Mouse (Mus musculus): ENCODE data around the gene Sv2a. TPM values are rescaled to one million over a fixed set of nuclear protein-coding genes. Genes with fewer than 3 reads are reported as not detected.
A peak's percentile ranks its signal among the peaks of the same experiment; 100 is the strongest.
"Not testable (repeated sequence)": the region's sequence is repeated elsewhere in the genome, so short reads cannot be mapped to it uniquely, and the experiment has no call there.

The Sv2a gene
- total RNA-seq, 4 experiments from 2014 or later, result 1.6 to 7.0 (median 4.2) TPM

DNA sequence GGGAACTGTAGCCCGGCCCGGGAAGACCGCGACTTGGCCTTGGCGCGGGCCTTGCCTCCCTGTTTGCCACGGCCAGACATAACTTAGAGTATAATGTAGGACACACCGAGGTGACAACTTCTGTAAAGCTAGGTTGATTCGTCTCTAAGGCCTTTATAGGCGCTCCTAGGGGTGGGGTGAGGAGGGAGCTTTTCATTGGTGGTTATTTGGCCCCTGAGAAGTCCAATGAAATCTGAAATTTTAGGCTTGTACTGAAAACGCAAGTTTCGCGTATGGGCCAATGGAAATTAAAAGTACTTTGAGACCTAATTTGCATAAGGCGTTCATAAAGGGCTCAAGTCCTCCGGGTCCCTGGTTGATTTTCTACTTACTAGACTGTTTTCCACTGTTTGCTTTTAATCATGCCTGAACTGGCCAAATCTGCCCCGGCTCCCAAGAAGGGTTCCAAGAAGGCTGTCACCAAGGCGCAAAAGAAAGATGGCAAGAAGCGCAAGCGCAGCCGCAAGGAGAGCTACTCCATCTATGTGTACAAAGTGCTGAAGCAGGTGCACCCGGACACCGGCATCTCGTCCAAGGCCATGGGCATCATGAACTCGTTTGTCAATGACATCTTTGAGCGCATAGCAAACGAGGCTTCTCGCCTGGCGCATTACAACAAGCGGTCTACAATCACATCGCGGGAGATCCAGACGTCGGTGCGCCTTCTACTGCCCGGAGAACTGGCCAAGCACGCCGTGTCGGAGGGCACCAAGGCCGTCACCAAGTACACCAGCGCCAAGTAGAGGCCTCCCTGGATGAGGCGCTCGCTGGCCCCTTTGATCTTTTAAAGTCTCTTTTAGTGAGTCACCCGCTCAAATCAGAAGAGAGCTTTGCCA lies 40.1 kb downstream of the Sv2a start, which contains the start of the genes Hist2h2ac and Hist2h2be:
Gene Hist2h2ac (minus strand): TSS at position 116 of the 875 bp plus-strand sequence.
Gene Hist2h2be (plus strand): TSS at position 355 of the 875 bp plus-strand sequence.
- DNase-seq (ENCODE audit: low spot score), result peak; percentile 96

DNA sequence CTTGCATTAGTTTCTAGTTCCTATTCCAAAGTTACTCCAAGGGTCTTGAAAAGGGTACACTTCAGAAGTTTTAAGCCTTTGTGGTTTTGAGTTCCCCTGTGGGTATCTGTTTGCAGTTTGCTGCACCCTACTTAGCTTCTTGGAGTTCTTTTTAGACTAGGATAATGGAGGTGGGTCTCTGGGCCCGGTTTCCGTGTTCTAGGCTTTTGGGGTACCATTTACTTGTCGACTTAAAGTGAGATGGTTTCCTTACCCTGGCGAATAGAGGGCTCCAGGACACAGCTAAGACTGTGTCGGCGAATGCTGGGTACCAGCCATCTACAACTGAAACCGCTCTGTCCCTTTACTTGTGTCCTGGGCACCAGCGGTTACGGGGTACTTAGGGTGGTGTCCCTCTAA lies 40.7 kb downstream of the Sv2a start:
- DNase-seq (ENCODE audit: low spot score), result no peak

DNA sequence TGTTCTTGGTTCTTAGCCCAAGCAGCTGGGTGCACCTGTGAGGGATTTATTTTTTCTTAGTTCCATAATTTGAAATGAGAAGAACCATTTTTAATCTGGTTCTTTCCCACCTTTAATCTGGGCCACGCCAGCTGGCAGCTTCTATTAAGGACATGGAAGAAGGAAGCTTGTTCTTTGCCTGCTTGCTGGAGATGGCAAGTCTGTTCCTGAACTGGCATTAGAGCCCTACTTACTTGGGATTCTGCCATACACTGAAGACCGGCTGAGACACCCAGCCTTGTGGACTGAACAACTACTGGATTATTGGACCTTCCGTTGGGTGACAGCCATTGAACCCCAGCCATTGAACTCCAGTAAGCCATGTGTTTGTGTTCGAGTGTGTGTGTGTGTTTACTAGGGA lies 41.8 kb downstream of the Sv2a start:
- DNase-seq (ENCODE audit: low spot score), result no peak

DNA sequence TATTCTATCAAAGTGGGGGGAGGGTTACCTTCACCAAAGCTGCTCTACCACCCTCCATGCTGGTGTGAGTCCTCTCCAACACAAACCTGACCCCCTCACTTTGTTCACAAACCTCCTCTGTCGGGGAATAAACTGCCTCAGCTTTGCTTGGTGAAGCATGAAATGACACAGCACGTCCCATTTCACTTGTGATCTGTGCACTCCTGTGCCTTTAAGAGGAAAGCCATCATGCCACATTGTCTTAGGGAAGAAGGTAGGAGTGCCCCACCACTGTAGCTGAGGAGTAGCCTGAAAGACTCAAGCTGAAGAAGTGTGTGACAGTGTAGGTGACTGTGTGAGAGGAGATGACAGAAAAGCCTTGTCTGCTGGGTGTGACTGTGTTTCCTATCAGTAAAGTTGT lies 44.5 kb downstream of the Sv2a start:
- no peak for DNase-seq (ENCODE audit: low spot score)

DNA sequence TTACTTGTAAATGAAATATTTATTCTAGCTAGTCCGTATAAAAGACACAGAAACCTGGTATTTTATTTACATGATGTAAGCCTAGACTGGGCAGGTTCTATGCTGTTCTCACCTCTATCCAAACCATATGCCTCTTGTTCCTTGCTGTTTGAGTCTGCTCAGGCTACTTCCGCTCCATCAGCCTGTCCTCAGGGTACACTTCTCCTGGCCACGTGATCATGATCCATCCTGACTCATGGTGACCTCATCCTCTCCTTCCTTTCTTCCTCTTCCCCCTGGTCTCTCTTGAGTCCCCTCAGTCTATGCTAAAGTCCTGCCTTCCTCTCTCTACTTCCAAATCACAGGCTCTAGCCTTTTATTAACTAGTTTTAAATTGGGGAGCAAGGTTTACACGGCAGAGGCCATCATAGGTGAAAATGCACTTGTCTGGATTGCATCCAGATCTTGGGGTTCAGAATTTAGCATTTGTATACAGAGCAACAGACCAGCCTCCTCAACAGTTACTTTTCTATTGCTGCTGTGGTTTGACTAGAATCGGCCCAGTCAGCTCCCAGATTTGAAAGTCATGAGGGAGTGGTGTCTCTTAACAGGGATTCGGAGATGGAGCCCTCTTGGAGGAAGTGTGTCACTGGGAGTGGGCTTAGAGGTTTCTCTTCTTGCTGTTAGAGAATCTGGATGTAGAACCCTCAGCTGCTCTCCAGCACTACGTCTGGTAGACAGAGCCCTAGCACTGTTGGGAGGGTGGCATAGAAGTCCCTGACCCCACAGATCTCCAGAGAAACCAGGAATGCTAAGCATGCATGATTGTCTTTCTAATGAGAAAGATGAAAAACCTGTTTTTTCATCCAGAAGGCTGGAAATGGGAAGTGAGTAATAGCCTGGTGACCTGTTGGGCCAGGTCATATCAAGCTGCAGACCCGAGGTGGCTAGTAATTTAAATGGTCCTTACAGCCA lies 46.0 kb downstream of the Sv2a start:
- peak; percentile 47 for DNase-seq (ENCODE audit: low spot score)

DNA sequence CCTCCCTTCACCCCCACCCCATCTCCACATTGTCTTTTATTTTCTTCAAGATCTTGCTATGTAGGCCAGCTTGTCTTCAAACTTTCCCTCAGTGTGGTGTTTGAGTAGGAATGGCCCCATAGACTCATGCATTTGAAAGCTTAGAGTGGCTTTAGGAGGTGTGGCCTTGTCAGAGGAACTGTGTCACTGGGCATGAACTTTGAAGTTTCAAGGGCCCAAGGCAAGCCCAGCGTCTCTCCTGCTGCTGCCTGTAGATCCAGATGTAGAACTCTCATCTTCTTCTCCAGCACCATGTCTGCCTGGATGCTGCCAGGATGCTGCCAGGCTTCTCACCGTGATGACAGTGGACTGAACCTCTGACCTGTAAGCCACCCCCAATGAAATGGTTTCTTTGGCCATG lies 47.9 kb downstream of the Sv2a start:
- DNase-seq (ENCODE audit: low spot score), result no peak

DNA sequence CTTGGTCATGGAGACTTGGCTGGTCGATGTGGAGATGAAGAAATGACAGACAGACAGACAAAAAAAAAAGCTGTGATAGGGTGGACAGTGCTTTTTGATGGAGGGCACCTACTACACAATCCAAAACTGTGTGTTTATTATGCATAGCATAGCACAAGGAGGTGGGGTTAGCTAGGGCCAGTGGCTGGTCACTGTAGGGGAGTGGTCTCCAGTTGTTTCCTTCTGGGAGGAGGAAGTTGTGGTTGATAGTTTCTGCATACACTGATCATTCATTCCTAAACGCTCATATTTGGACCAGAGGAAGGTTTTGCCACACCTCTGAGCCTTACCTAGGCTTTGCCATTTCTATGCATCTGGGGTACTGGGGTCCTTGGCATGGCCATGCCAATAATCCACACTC lies 49.5 kb downstream of the Sv2a start:
- DNase-seq (ENCODE audit: low spot score), result no peak

DNA sequence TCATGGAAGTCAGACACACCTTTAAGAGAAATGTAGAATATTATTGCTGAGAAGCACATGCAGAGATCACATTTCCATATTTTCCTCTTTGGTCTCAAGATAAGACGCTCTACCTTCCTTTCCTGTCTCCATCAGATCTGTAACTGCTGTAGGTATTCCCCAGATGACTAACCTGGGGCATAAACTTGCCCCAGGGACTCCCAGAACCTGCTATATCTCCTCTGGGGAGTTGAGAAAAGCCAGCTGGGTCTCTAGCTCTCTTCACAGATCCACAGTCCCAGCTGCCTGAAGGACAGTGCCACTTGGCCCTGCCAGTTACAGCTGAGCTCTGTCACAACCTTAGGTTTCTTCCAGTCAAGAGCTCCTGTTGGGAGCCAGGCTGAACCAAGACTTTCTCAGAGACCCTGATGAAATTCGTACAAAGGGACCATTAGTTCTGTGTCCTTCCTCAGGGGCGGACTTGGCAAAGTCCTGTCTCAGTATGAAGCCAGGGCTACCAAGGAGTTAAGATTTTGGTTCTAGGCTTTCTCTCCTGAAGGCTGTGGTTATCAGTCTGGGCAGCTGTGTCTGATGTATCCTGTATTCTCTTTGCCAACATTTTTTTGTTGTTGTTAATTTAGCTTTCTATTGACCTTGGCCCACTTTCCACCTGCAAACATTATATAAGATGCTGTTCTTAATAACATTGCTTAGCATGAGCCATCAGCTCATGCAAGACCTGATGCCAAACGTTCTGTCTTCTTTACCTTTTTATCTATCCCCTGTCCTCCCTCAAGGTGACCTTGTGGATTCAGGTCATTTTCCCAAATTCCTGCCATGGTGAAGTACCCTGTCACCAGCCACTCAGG lies 50.2 kb downstream of the Sv2a start:
- DNase-seq (ENCODE audit: low spot score), result no peak

DNA sequence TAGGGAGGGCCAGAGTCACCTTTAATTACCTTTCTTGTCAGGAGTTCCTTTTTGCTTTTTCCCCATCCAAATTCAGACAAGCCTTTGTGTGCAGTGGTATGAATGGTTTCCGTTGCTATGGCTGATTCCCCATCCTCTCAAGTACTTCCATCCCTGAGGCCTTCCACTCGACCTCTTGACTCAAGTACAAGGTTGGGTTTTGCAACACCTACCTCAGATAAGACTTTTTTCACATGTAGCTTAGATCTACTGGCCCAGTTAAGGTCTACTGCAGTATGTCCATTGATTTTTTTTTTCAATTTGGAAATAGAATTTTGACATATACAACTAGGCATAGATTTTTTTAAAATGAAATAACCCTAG lies 50.8 kb downstream of the Sv2a start:
- no peak for DNase-seq (ENCODE audit: low spot score)

DNA sequence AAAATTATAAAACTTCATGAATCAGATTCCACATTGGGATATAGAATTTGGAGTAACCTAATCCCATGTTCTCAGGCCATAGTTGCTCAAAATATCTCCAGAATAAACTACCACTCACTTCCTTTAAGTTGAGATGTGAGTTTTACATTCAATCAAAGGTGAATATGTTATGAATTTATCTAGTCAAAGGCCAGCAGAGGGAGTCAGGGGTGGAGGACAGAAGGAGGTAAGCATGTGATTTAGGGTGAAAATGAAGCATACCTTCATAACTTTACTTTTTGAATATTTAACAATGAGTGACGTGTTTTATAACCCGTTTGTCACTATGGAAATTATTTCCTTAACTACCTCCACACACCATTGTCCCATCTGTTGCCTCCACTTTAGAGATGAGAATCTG lies 54.0 kb downstream of the Sv2a start:
- no peak for DNase-seq (ENCODE audit: low spot score)

DNA sequence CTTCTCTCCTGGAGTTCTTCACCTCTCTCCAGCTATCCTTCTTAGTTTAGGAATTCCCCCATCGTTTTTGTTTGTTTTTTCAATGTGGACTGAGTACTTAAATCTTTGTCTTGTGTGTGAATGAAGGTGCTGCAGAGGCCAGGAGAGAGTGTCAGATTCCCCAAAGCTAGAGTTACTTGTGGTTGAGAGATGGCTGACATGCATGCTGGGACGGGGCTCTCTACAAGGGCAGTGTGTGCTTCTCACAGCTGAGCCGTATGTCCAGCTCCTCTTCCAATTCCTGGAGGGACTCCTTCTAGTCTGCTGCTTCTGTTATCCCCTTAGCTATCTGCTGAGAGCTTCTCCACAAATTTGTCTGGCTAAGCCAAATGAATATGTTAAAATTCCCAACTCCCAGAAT lies 54.9 kb downstream of the Sv2a start:
- no peak for DNase-seq (ENCODE audit: low spot score)

DNA sequence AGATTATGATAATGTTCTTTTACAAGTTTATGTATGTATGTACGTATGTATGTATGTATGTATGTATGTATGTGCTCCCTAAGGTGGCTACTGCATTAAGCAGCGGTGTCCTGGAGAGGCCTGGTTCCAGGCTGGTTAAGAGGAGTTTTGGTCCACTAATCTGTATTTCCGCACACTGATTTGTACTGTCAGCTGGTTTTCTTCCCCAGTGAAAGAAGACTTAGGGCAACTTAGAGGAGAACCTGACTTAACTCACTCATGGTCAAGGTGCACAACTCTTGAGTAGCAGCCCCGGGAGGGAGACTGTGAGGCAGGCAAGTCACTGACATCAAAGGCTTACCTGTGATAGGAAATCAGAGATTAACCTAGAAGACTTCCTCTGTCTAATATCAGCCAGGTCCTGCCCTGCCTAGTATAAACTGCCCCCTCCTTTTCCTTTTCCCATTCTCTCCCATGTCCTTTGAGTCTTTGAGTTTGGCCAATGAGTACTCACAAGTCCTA lies 55.9 kb downstream of the Sv2a start:
- DNase-seq (ENCODE audit: low spot score), result no peak

DNA sequence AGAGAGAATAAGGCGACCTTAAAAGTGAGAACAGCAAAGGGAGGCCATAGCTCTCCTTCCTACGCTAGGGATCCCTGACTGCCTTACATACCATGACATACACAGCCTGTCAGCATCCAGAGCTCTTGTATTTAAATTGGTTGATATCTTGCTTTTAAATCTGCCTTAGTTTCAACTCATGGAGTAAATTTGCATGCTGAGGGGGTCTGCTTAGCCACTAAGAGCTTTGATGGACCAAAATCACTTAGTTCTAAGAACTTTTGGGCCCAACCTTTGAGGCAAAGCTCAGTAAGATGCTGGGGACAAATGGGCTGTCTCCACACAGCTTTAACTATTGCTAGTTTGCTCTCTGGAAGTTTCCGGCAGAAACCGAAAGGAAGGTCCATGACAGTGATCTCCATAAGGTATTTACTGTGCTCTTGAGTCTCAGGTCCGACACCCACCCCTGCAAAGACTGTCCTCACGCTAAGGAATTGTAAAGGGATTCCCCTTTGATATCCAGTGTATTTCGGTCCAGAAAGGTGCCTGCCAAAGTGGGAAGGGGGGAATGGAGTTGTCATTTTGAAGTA lies 56.5 kb downstream of the Sv2a start:
- no peak for DNase-seq (ENCODE audit: low spot score)

DNA sequence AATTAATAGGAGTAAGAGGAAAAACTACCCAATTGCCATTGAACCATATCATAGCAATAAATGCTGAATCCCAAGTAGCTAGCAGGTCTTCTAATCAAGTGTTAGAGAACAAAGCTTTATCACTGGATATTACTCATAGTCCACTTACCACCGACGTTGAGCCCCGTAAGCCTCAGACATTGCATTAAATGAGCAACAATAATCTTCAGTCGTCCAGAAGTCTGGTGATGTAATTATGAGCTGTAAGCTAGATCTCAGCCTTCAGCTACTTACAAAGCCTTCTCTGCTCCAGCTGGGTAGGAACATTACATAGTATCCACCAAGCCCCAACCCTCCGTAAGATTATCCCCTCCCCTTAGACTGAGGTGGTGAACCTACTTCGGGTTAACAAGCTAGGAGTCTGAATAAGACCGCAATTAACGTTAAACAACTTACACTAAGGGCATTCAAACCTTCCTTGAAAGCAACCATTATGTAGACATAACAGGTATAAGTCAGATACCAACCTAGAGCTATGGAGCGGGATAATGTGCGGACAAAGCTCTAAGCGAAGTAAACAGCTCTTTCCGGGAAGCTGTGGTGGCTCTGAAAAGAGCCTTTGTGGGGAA lies 57.1 kb downstream of the Sv2a start:
- no peak for DNase-seq (ENCODE audit: low spot score)

DNA sequence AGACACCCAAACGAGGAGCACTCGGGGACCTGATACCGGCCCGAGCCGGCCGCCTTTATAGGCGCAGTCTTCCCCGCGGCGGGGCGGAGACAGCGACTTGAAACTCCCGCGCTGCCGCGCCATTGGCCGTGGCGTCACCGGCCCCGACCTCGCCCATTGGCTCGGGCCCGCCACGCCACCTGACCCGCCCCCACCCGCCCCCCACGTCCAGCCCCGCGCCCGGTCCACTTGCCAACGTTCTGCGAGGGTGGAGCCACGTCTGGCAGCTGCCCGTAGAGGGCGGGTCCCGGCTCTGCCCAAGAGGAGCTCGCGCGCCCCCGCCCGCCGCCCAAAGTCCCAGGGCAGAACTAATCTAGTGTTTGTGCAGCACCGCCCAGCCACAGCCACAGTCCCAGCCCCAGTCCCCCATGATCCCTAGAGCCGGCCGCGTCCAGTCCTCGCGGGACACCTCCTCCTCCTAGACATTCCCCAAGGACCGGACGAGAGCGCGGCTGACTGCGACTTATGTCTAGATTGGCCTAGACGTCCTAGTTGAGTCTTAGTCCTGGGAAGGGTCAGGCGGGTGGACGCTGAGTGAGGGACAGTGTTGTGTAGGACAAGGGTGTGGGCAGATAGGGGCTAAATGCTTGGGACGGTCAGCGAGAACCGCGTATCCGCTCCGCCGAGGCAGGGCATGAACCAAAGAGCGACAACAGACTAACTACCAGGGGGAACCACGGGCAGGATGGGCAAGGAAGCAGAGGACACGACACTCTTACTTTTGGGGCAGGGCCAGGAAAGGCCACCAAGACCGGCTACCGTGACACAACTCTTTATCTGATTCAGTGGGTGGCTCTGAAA lies 58.2 kb downstream of the Sv2a start, which contains the start of gene Hist2h3c2:
Gene Hist2h3c2 (minus strand): TSS at position 174 of the 840 bp plus-strand sequence.
- DNase-seq (ENCODE audit: low spot score), result not testable (repeated sequence)

DNA sequence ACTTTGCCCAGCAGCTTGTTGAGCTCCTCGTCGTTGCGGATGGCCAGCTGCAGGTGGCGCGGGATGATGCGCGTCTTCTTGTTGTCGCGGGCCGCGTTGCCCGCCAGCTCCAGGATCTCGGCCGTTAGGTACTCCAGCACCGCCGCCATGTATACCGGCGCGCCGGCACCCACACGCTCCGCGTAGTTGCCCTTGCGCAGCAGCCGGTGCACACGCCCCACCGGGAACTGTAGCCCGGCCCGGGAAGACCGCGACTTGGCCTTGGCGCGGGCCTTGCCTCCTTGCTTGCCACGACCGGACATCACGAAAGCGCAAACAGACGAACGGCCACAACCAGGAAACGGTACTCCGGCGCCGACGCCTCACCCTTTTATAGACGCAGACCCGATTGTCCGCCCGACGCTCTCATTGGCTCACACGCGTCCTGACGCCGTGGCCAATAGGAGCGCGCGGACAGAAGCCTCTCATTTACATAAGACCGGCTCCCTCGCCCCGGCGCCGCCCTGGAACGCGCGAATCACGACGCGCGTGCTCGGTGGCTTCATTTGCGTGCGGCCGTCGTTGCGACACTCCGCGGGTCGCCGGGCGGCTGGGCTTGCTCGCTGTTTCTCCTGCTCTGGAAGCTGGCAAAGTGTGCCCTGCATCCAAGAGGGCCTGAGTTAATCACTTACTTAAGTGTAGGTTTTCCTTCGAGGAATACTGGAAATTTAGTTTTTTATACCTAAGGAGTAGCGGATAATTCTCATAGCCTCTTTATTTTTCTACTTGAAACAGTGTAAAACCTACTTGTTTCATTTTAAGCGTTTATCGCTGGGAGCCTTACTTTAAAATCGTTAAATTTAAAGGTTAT lies 59.2 kb downstream of the Sv2a start, which contains the start of gene Hist2h2aa2:
Gene Hist2h2aa2 (minus strand): TSS at position 328 of the 850 bp plus-strand sequence.
- DNase-seq (ENCODE audit: low spot score), result peak; percentile 98

DNA sequence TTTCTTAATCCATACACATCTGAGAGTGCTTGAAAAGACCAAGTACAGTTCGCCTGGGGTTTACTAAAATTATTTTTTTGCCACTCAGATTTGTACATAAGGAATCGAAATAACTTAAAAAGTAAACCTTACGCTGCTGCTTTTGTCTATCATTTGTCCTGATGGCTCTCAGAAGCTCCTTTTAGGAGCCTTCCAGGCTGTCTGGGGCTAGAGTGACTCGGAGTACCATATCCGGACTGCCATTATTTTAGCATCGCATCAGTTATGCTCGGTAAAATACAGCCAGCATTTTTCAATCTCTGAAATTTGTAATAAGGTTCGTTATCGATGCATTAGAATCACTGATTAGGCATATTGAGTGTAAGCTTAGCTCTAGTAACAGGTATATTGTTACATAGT lies 59.8 kb downstream of the Sv2a start:
- no peak for DNase-seq (ENCODE audit: low spot score)

DNA sequence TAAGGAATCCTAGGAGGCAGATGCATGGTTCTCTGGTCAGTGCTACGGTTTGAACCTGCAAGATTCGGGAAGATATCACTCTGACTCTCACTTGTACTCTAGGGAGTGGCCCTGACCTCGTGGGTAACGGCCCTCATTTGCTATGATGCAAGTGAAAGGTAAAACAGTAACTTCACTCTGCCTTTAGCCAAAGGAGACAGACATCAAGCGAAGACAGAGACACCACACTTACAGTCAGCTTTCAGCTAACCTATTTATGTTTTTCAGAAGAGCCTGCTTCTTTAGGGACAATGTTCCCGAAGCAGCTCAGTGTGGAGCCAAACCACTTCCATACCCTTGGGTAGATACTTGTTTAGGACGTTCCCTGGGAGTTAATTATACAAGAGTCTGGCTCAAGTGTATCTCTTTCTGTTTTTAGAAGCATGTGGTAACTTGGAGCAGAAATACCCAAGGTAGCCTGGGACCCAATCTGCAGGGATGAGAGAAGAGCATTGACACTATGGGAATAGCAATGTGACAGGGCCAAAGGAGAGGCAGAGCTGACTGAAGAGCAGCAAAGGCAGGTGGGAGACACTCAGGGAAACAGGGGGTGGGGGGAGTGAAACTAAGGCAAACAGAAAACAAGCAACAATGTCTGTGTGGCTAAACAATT lies 63.1 kb downstream of the Sv2a start:
- DNase-seq (ENCODE audit: low spot score), result peak; percentile 47
